Mouse (Mus musculus) limb, embryonic 12.5 days (tissue): ENCODE results near the gene Cib1. TPM values are rescaled to one million over a fixed set of nuclear protein-coding genes. Genes with fewer than 3 reads are reported as not detected.

Experiments
- ATAC-seq: fragments of 200-750 bp; cut with Nextera tagmentation; 2 replicates; pipeline ENCODE4 v1.8.0; 2017; ENCODE audit warnings: low read depth, moderate TSS enrichment; ENCODE audit not compliant: insufficient number of reproducible peaks, insufficient read depth, low FRiP score, low TSS enrichment
- H3K27ac ChIP-seq: fragments of 300-500 bp; sonication (generic); 2 replicates; pipeline ENCODE4 v1.5.1; 2016; ENCODE audit warnings: mild to moderate bottlenecking, moderate library complexity
- H3K27me3 ChIP-seq: fragments of 300-500 bp; sonication (generic); 2 replicates; pipeline ENCODE4 v1.6.1; 2016; ENCODE audit warnings: mild to moderate bottlenecking, moderate library complexity
- H3K36me3 ChIP-seq: fragments of 300-500 bp; sonication (generic); 2 replicates; pipeline ENCODE4 v1.6.1; 2016; ENCODE audit warnings: mild to moderate bottlenecking, moderate library complexity
- H3K4me1 ChIP-seq: fragments of 300-500 bp; sonication (generic); replicated peaks from 2 replicates; pipeline ENCODE4 v1.6.1; 2016
- H3K4me2 ChIP-seq: fragments of 300-500 bp; sonication (generic); 2 replicates; pipeline ENCODE4 v1.6.1; 2016; ENCODE audit warnings: mild to moderate bottlenecking, moderate library complexity
- H3K4me3 ChIP-seq: fragments of 300-500 bp; sonication (generic); replicated peaks from 2 replicates; pipeline ENCODE4 v1.5.1; 2016; ENCODE audit warnings: mild to moderate bottlenecking
- H3K9ac ChIP-seq: fragments of 300-500 bp; sonication (generic); replicated peaks from 2 replicates; pipeline ENCODE4 v1.6.1; 2016; ENCODE audit warnings: mild to moderate bottlenecking, moderate library complexity
- H3K9me3 ChIP-seq: fragments of 300-500 bp; sonication (generic); 2 replicates; pipeline ENCODE4 v1.6.1; 2016; ENCODE audit warnings: mild to moderate bottlenecking, moderate library complexity
- WGBS: fragments of 180-500 bp; shearing (Covaris S2); methylation state at CpG from one replicate; pipeline ENCODE4 v1.1.7; 2016; 5-methylcytosine and 5-hydroxymethylcytosine counted together
- polyA plus RNA-seq: library from polyadenylated mRNA; unstranded; fragments of >200 nt; fragmentation: Nextera tagmentation; extraction: Ambion mirVana; gene quantifications from 2 replicates; pipeline ENCODE4 v1.2.1, GENCODE M21; 2016

The Cib1 gene
- polyA plus RNA-seq, 1 experiment from 2014 or later, result 47.5 TPM

- Histone ChIP-seq H3K4me1 (peaks cover 6% of the 10 kb centered on the region), H3K9me3 (no peaks in the 10 kb centered on the region), H3K27ac (peak within 1 kb of the TSS; percentile 83), H3K9ac (peak within 1 kb of the TSS; percentile 83), H3K4me3 (peak within 1 kb of the TSS; percentile 87), H3K36me3 (peaks cover 26% of the 10 kb centered on the region), H3K4me2 (peak within 1 kb of the TSS; percentile 80), H3K27me3 (peaks cover 18% of the 10 kb centered on the region)
- WGBS, result 26% methylated on average over 40 of the region's 40 CpGs
- peak; percentile 74 for ATAC-seq
These were observed 28.2 kb upstream of the Cib1 start, which contains the start of gene Ngrn for GRCm38 (mm10) chr7:80260625-80261371. Gene Ngrn (plus strand): TSS chr7:80261215.

GRCm38 (mm10) chr7:80257706-80258105 is 25.1 kb upstream of the Cib1 start:
- Histone ChIP-seq H3K27ac (no peak overlapping the region), H3K4me1 (peaks cover 6% of the 10 kb centered on the region), H3K9ac (no peak overlapping the region), H3K9me3 (no peaks in the 10 kb centered on the region), H3K4me3 (no peak overlapping the region), H3K36me3 (no peaks in the 10 kb centered on the region), H3K27me3 (peaks cover 18% of the 10 kb centered on the region), H3K4me2 (no peak overlapping the region)
- 48% methylated on average over 2 of the region's 2 CpGs for WGBS
- ATAC-seq, result no peak

GRCm38 (mm10) chr7:80255981-80256380 is 23.4 kb upstream of the Cib1 start:
- Histone ChIP-seq H3K27me3 (peaks cover 18% of the 10 kb centered on the region), H3K4me2 (no peak overlapping the region), H3K4me3 (no peak overlapping the region), H3K9ac (no peak overlapping the region), H3K36me3 (no peaks in the 10 kb centered on the region), H3K27ac (no peak overlapping the region), H3K4me1 (no peaks in the 10 kb centered on the region), H3K9me3 (no peaks in the 10 kb centered on the region)
- WGBS, result 74% methylated on average over 2 of the region's 2 CpGs
- ATAC-seq, result no peak

- no peak for ATAC-seq
- Histone ChIP-seq H3K4me1 (no peaks in the 10 kb centered on the region), H3K4me3 (no peak overlapping the region), H3K27me3 (peaks cover 4% of the 10 kb centered on the region; the same call in 1 of the 2 replicates), H3K27ac (no peak overlapping the region), H3K9me3 (no peaks in the 10 kb centered on the region), H3K36me3 (no peaks in the 10 kb centered on the region), H3K9ac (no peak overlapping the region), H3K4me2 (no peak overlapping the region)
- 84% methylated on average over 11 of the region's 11 CpGs for WGBS
These were observed 20.3 kb upstream of the Cib1 start for GRCm38 (mm10) chr7:80252886-80253285.

- no peak for ATAC-seq
- no peak overlapping the region for H3K27ac ChIP-seq
- no peaks in the 10 kb centered on the region for H3K4me1 ChIP-seq
- H3K4me2 ChIP-seq, result no peak overlapping the region
- H3K9me3 ChIP-seq, result no peaks in the 10 kb centered on the region
- H3K4me3 ChIP-seq, result no peak overlapping the region
- H3K36me3 ChIP-seq, result no peaks in the 10 kb centered on the region
- 83% methylated on average over 7 of the region's 7 CpGs for WGBS
- peaks cover 4% of the 10 kb centered on the region; the same call in 1 of the 2 replicates for H3K27me3 ChIP-seq
- no peak overlapping the region for H3K9ac ChIP-seq
These were observed 19.8 kb upstream of the Cib1 start for GRCm38 (mm10) chr7:80252437-80252836.

- Histone ChIP-seq H3K27ac (no peak overlapping the region), H3K36me3 (no peaks in the 10 kb centered on the region), H3K4me1 (no peaks in the 10 kb centered on the region), H3K27me3 (no peaks in the 10 kb centered on the region), H3K4me3 (peak overlapping the region; percentile 59), H3K4me2 (peak overlapping the region; percentile 58), H3K9ac (no peak overlapping the region), H3K9me3 (0 out of 2 replicates have a peak, but pooled peaks cover 4% of the 10 kb centered on the region)
- no peak for ATAC-seq
- 66% methylated on average over 7 of the region's 7 CpGs for WGBS
These were observed 14.2 kb upstream of the Cib1 start for GRCm38 (mm10) chr7:80246859-80247258.

- Histone ChIP-seq H3K27ac (peak within 1 kb of the TSS; percentile 78), H3K27me3 (no peaks in the 10 kb centered on the region), H3K4me1 (no peaks in the 10 kb centered on the region), H3K4me3 (peak within 1 kb of the TSS; percentile 59), H3K4me2 (peak within 1 kb of the TSS; percentile 58), H3K9ac (peak within 1 kb of the TSS; percentile 69), H3K9me3 (0 out of 2 replicates have a peak, but pooled peaks cover 4% of the 10 kb centered on the region), H3K36me3 (peaks cover 6% of the 10 kb centered on the region; the same call in 1 of the 2 replicates)
- peak; percentile 96 for ATAC-seq
- WGBS, result under 1% methylated on average over 48 of the region's 48 CpGs
These were observed 13.6 kb upstream of the Cib1 start, which contains the start of gene Ttll13 for GRCm38 (mm10) chr7:80246148-80246721. Gene Ttll13 (plus strand): TSS chr7:80246376.

GRCm38 (mm10) chr7:80244851-80245250 is 12.2 kb upstream of the Cib1 start:
- Histone ChIP-seq H3K4me1 (no peaks in the 10 kb centered on the region), H3K4me3 (no peak overlapping the region), H3K27ac (no peak overlapping the region), H3K36me3 (peaks cover 19% of the 10 kb centered on the region; the same call in 1 of the 2 replicates), H3K9me3 (0 out of 2 replicates have a peak, but pooled peaks cover 4% of the 10 kb centered on the region), H3K27me3 (no peaks in the 10 kb centered on the region), H3K4me2 (no peak overlapping the region), H3K9ac (no peak overlapping the region)
- 91% methylated on average over 4 of the region's 4 CpGs for WGBS
- no peak for ATAC-seq

GRCm38 (mm10) chr7:80241661-80242060 is 9.0 kb upstream of the Cib1 start:
- Histone ChIP-seq H3K27me3 (no peaks in the 10 kb centered on the region), H3K4me2 (no peak overlapping the region), H3K9ac (no peak overlapping the region), H3K36me3 (peaks cover 40% of the 10 kb centered on the region), H3K9me3 (0 out of 2 replicates have a peak, but pooled peaks cover 4% of the 10 kb centered on the region), H3K4me1 (no peaks in the 10 kb centered on the region), H3K4me3 (no peak overlapping the region), H3K27ac (no peak overlapping the region)
- WGBS, result 78% methylated on average over 4 of the region's 4 CpGs
- ATAC-seq, result no peak

- Histone ChIP-seq H3K4me1 (peaks cover 5% of the 10 kb centered on the region), H3K36me3 (peaks cover 40% of the 10 kb centered on the region), H3K27me3 (no peaks in the 10 kb centered on the region), H3K4me2 (no peak overlapping the region), H3K4me3 (no peak overlapping the region), H3K27ac (no peak overlapping the region), H3K9me3 (no peaks in the 10 kb centered on the region), H3K9ac (no peak overlapping the region)
- 86% methylated on average over 10 of the region's 10 CpGs for WGBS
- ATAC-seq, result no peak
These were observed 5.9 kb upstream of the Cib1 start for GRCm38 (mm10) chr7:80238542-80238941.

- H3K9ac ChIP-seq, result no peak overlapping the region
- peak overlapping the region; percentile 79 for H3K4me2 ChIP-seq
- H3K4me1 ChIP-seq, result peaks cover 24% of the 10 kb centered on the region
- H3K4me3 ChIP-seq, result no peak overlapping the region
- H3K27ac ChIP-seq, result no peak overlapping the region
- H3K27me3 ChIP-seq, result peaks cover 10% of the 10 kb centered on the region; the same call in 1 of the 2 replicates
- no peaks in the 10 kb centered on the region for H3K9me3 ChIP-seq
- H3K36me3 ChIP-seq, result peaks cover 11% of the 10 kb centered on the region
- 83% methylated on average over 9 of the region's 9 CpGs for WGBS
- no peak for ATAC-seq
These were observed 1.2 kb upstream of the Cib1 start for GRCm38 (mm10) chr7:80233799-80234198.
